In the genomic region with DNA sequence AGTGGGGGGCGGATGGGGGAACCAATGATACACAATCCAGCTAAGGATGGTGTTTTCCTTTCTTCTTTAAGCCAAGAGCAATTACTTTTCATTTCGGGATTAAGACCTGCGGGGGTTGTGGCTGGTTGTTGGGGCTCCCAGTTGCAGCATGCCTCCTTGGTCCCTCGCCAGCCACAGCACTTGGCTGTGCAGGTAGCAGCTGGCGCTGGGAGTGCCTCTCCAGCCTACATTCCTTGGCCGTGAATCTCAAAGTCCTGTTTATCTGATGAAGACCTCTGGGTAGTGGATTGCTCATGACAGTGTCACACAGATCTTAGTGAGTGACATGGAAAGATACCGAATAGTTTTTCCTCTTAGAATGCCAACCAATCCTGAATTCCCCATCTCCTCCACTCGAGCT, we compare ENCODE assay signal across 14 mouse cellular contexts. TPM values are rescaled to one million over a fixed set of nuclear protein-coding genes. Genes with fewer than 3 reads are reported as not detected.
DNase-seq lines count a peak whose midpoint lies in the region.
"Had no signal": no experiment of that assay in that cellular context is flagged by ENCODE, and none has a peak within 500 bp of the region (broad histone marks: within the 10 kb centered on the region; RNA-seq: fewer than 3 reads in every experiment).

No protein-coding gene starts in this region.

- intact Hi-C loops in left cerebral cortex, postnatal 36 days (cut with DNase I): no loop called here

- DNase-seq in gastrocnemius, postnatal 10 days: peak; percentile 29
- DNase-seq in gastrocnemius, adult 18-20 months (ENCODE audit: low spot score): no peak
- peak; percentile 7 for DNase-seq in ovary, postnatal 14 days (ENCODE audit: low spot score)
- no peak for DNase-seq in ovary, postnatal 36 days (ENCODE audit: low spot score)
- peak; percentile 35 for DNase-seq in Muller cell, postnatal 12 days (ENCODE audit: inconsistent ontology term)
- peak; percentile 55 for DNase-seq in fat pad, adult 2 months (ENCODE audit: extremely low read depth, low read depth, low spot score)
- DNase-seq in thymus, postnatal 14 days: no peak
- DNase-seq in left cerebral cortex, postnatal 36 days (ENCODE audit: low spot score in 2 of 2): no peak
- DNase-seq: cerebellum, adult 8-10 months; heart, adult 11 months; thymus, adult 2 months had no signal

RNA-seq across cellular contexts. Expression of a gene that starts 30.1 kb away (rescaled TPM):
- total RNA-seq in gastrocnemius, postnatal 10 days (2021): 10 to 100 TPM; 13.6 to 15.0 TPM
- total RNA-seq in gastrocnemius, adult 18-20 months (2021): 1 to 10 TPM; 2.7 to 4.4 TPM
- total RNA-seq in left cerebral cortex, postnatal 36 days (2021): 10 to 100 TPM; 60.0 to 64.4 TPM
- total RNA-seq: CH12.LX; megakaryocyte progenitor cell, adult 5-6 weeks; MEL had no signal

Comparison
In these comparisons a context has a peak if more than half of its experiments do, and no peak if none do; other contexts are left out.
1. DNase-seq: peak in gastrocnemius, postnatal 10 days (single experiment), ovary, postnatal 14 days (single experiment), Muller cell, postnatal 12 days (single experiment) and fat pad, adult 2 months (single experiment); none in gastrocnemius, adult 18-20 months (single experiment), ovary, postnatal 36 days (single experiment), thymus, postnatal 14 days (single experiment) and left cerebral cortex, postnatal 36 days (0 of 2).